Mouse (Mus musculus): ENCODE measurements around the gene Hspa14.

GRCm38 (mm10) chr2:3475746-3476251 lies 36.8 kb downstream of the Hspa14 start:
- TF ChIP-seq CTCF (IDR thresholded peaks at IDR 0.05; ENCODE audit: control insufficient read depth, insufficient read depth, insufficient read length), result no peak
- no peak for TF ChIP-seq MAX (IDR thresholded peaks at IDR 0.05)
- TF ChIP-seq FOSL1 (IDR thresholded peaks at IDR 0.05; ENCODE audit: insufficient read depth, low read length, poor library complexity, severe bottlenecking), result no peak
- no peak for TF ChIP-seq USF1 (IDR thresholded peaks at IDR 0.05; ENCODE audit: low read depth)
- TF ChIP-seq MYOG (IDR thresholded peaks at IDR 0.05; ENCODE audit: control insufficient read depth, extremely low read depth, insufficient read length), result no peak
- TF ChIP-seq CEBPB (IDR thresholded peaks at IDR 0.05; ENCODE audit: low read depth), result no peak
- TF ChIP-seq MYOD1 (IDR thresholded peaks at IDR 0.05; ENCODE audit: control insufficient read depth, insufficient read length, low read depth), result no peak

All from C2C12 (cell line).